Mouse (Mus musculus) erythroblast, embryonic 14.5 days (primary cell): ENCODE measurements at regions not wholly inside any gene's neighbourhood (a gene's known extent, or its start where the extent isn't known, plus 50 kb on each side); places are given as distances from the start of the nearest gene placed in this dataset.

Experiments
- GATA1 ChIP-seq: IDR thresholded peaks from 2 replicates; pipeline ENCODE4 v1.6.1; 2012; ENCODE audit warnings: low read length, inconsistent platforms, mixed read lengths
- TAL1 ChIP-seq: IDR thresholded peaks from 3 replicates; pipeline ENCODE4 v1.6.1; 2012; ENCODE audit warnings: low read length, inconsistent platforms, mixed read lengths

- no peak for TF ChIP-seq TAL1
- no peak for TF ChIP-seq GATA1
Measured at GRCm38 (mm10) chr6:31075572-31076477, 116.9 kb upstream of the Klf14 start.
